Mouse (Mus musculus) neural tube, embryonic 13.5 days (tissue): ENCODE results near the gene Slit3. TPM values are rescaled to one million over a fixed set of nuclear protein-coding genes. Genes with fewer than 3 reads are reported as not detected.

Experiments
- ATAC-seq: fragments of 200-750 bp; cut with Nextera tagmentation; 2 replicates; pipeline ENCODE4 v1.8.0; 2017; ENCODE audit warnings: low read depth, mild to moderate bottlenecking, moderate TSS enrichment, moderate library complexity
- H3K27ac ChIP-seq: fragments of 300-500 bp; sonication (generic); replicated peaks from 2 replicates; pipeline ENCODE4 v1.5.1; 2015; ENCODE audit warnings: moderate library complexity, mild to moderate bottlenecking, inconsistent platforms
- H3K27me3 ChIP-seq: fragments of 300-500 bp; sonication (generic); 2 replicates; pipeline ENCODE4 v1.6.1; 2015; ENCODE audit warnings: mild to moderate bottlenecking, inconsistent platforms
- H3K36me3 ChIP-seq: fragments of 300-500 bp; sonication (generic); 2 replicates; pipeline ENCODE4 v1.6.1; 2015; ENCODE audit warnings: mild to moderate bottlenecking, inconsistent platforms
- H3K4me1 ChIP-seq: fragments of 300-500 bp; sonication (generic); replicated peaks from 2 replicates; pipeline ENCODE4 v1.6.1; 2015; ENCODE audit warnings: inconsistent platforms
- H3K4me2 ChIP-seq: fragments of 300-500 bp; sonication (generic); 2 replicates; pipeline ENCODE4 v1.6.1; 2015; ENCODE audit warnings: inconsistent platforms, mild to moderate bottlenecking, moderate library complexity
- H3K4me3 ChIP-seq: fragments of 300-500 bp; sonication (generic); 2 replicates; pipeline ENCODE4 v1.5.1; 2015; ENCODE audit warnings: mild to moderate bottlenecking, inconsistent platforms
- H3K9ac ChIP-seq: fragments of 300-500 bp; sonication (generic); 2 replicates; pipeline ENCODE4 v1.6.1; 2015; ENCODE audit warnings: moderate library complexity, mild to moderate bottlenecking, inconsistent platforms
- H3K9me3 ChIP-seq: fragments of 300-500 bp; sonication (generic); 2 replicates; pipeline ENCODE4 v1.6.1; 2016; ENCODE audit warnings: inconsistent platforms
- WGBS: fragments of 180-500 bp; shearing (Covaris S2); methylation state at CpG from one replicate; pipeline ENCODE4 v1.1.7; 2015; 5-methylcytosine and 5-hydroxymethylcytosine counted together
- polyA plus RNA-seq: library from polyadenylated mRNA; unstranded; fragments of >200 nt; fragmentation: Nextera tagmentation; extraction: Ambion mirVana; gene quantifications from 2 replicates; pipeline ENCODE4 v1.2.1, GENCODE M21; 2015

Slit3 gene
- polyA plus RNA-seq, result 31.2 and 38.8 TPM in 2 replicates

- peaks cover 33% of the 10 kb centered on the region for H3K4me1 ChIP-seq
- ATAC-seq, result peak; percentile 57
- peak within 1 kb of the TSS; percentile 95 for H3K4me2 ChIP-seq
- H3K9ac ChIP-seq, result peak within 1 kb of the TSS; percentile 76
- H3K36me3 ChIP-seq, result no peaks in the 10 kb centered on the region
- peak within 1 kb of the TSS; percentile 23; the same call in 1 of the 2 replicates for H3K27ac ChIP-seq
- H3K4me3 ChIP-seq, result peak within 1 kb of the TSS; percentile 65
- peaks cover 86% of the 10 kb centered on the region for H3K27me3 ChIP-seq
- no peaks in the 10 kb centered on the region for H3K9me3 ChIP-seq
- WGBS, result under 1% methylated on average over 58 of the region's 75 CpGs
Observed at GRCm38 (mm10) chr11:35120894-35121610, at the start of gene Slit3. TSS of gene Slit3 (plus strand) at chr11:35121224.

DNA sequence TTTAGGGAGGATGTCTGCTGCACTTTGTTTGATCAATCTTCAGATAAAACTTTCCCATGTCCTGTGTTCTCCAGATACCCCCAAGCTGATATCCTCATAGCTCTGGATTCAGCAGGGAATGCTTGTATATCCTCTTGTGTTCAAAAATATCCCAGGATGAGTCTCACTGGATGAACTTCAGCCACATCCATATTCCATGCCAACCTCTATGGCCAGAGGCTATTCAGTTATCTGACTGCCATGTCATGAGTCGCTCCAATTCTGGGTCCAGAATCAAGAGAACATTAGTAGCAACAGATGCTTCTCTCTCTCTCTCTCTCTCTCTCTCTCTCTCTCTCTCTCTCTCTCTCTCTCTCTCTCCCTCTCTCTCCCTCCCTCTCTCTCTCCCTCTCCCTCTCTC, 49.6 kb upstream of the Slit3 start:
- H3K9me3 ChIP-seq, result no peaks in the 10 kb centered on the region
- H3K4me3 ChIP-seq, result no peak overlapping the region
- no peak for ATAC-seq
- no peak overlapping the region for H3K27ac ChIP-seq
- H3K36me3 ChIP-seq, result no peaks in the 10 kb centered on the region
- H3K4me2 ChIP-seq, result no peak overlapping the region
- H3K9ac ChIP-seq, result no peak overlapping the region
- 86% methylated on average over 1 of the region's 1 CpGs for WGBS
- H3K27me3 ChIP-seq, result no peaks in the 10 kb centered on the region
- H3K4me1 ChIP-seq, result 0 out of 2 replicates have a peak, but pooled peaks cover 5% of the 10 kb centered on the region

DNA sequence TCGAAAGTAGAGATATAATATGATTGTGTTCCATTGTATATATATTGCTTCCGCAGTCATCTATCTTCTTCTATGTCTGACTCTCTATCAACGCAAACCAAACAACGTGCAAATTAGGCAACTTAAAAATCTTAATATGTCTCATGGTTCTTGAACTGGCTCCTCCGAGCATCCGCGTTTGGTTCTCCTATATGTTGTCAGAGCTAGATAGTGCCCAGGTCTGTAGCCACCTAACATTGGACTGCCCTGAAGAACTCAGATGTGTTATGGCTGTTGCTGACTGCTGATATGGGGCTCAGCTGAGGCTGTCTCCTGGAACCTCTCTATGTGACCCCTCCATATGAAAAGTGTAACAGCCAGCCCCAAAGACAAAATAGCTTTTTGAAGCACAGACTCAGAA, 45.6 kb upstream of the Slit3 start:
- Histone ChIP-seq H3K4me1 (peaks cover 7% of the 10 kb centered on the region), H3K4me2 (no peak overlapping the region), H3K27me3 (no peaks in the 10 kb centered on the region), H3K9ac (no peak overlapping the region), H3K4me3 (no peak overlapping the region), H3K9me3 (no peaks in the 10 kb centered on the region), H3K36me3 (no peaks in the 10 kb centered on the region), H3K27ac (no peak overlapping the region)
- 97% methylated on average over 7 of the region's 7 CpGs for whole genome bisulfite sequencing
- no peak for ATAC-seq

GRCm38 (mm10) chr11:35080451-35081125, 40.4 kb upstream of the Slit3 start:
- no peaks in the 10 kb centered on the region for H3K9me3 ChIP-seq
- peaks cover 13% of the 10 kb centered on the region for H3K4me1 ChIP-seq
- peak; percentile 65; the same call in 1 of the 2 replicates for ATAC-seq
- H3K9ac ChIP-seq, result peak overlapping the region; percentile 17; the same call in 1 of the 2 replicates
- H3K27ac ChIP-seq, result peak overlapping the region; percentile 46
- H3K27me3 ChIP-seq, result no peaks in the 10 kb centered on the region; the same call in 1 of the 2 replicates
- 24% methylated on average over 8 of the region's 8 CpGs for WGBS
- no peaks in the 10 kb centered on the region for H3K36me3 ChIP-seq
- no peak overlapping the region for H3K4me3 ChIP-seq
- no peak overlapping the region for H3K4me2 ChIP-seq

- no peak for ATAC-seq
- Histone ChIP-seq H3K27ac (no peak overlapping the region), H3K27me3 (no peaks in the 10 kb centered on the region; the same call in 1 of the 2 replicates), H3K4me1 (peaks cover 19% of the 10 kb centered on the region), H3K9me3 (no peaks in the 10 kb centered on the region), H3K9ac (no peak overlapping the region), H3K4me3 (no peak overlapping the region), H3K36me3 (no peaks in the 10 kb centered on the region), H3K4me2 (no peak overlapping the region)
- WGBS, result 93% methylated on average over 3 of the region's 3 CpGs
Observed at GRCm38 (mm10) chr11:35082297-35082696, 38.7 kb upstream of the Slit3 start.

GRCm38 (mm10) chr11:35083049-35083448, 38.0 kb upstream of the Slit3 start:
- Histone ChIP-seq H3K4me2 (no peak overlapping the region), H3K9ac (no peak overlapping the region), H3K9me3 (no peaks in the 10 kb centered on the region), H3K27ac (no peak overlapping the region), H3K4me3 (no peak overlapping the region), H3K27me3 (no peaks in the 10 kb centered on the region; the same call in 1 of the 2 replicates), H3K4me1 (peaks cover 19% of the 10 kb centered on the region), H3K36me3 (no peaks in the 10 kb centered on the region)
- WGBS, result 75% methylated on average over 6 of the region's 6 CpGs
- ATAC-seq, result no peak

DNA sequence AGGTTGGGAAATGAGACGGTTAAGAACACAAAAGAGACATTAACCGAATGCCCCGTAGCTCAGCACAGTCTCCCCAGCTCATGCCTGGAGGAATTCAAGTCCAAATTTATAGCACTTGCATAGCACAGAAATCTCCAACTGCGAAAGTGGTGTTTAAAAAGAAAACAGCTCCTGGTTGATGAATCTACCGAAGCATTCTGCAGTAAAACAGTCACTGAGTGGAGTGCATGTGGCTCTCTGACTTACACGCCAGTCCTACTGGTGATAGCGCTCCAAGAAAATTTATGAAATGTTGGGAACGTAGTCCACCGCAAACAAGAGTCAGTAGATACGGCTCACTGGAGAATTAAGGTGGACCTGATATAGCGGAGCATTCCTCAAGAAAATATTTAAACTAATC, 35.7 kb upstream of the Slit3 start:
- Histone ChIP-seq H3K27me3 (no peaks in the 10 kb centered on the region; the same call in 1 of the 2 replicates), H3K4me1 (peaks cover 18% of the 10 kb centered on the region), H3K4me3 (no peak overlapping the region), H3K36me3 (no peaks in the 10 kb centered on the region), H3K9ac (no peak overlapping the region), H3K4me2 (no peak overlapping the region), H3K9me3 (no peaks in the 10 kb centered on the region), H3K27ac (no peak overlapping the region)
- 57% methylated on average over 11 of the region's 11 CpGs for WGBS
- ATAC-seq, result no peak

GRCm38 (mm10) chr11:35086029-35086428, 35.0 kb upstream of the Slit3 start:
- 32% methylated on average over 5 of the region's 5 CpGs for WGBS
- peaks cover 11% of the 10 kb centered on the region for H3K4me1 ChIP-seq
- no peak overlapping the region for H3K4me3 ChIP-seq
- no peaks in the 10 kb centered on the region for H3K36me3 ChIP-seq
- H3K27me3 ChIP-seq, result no peaks in the 10 kb centered on the region; the same call in 1 of the 2 replicates
- no peak overlapping the region for H3K9ac ChIP-seq
- no peak overlapping the region for H3K4me2 ChIP-seq
- no peak for ATAC-seq
- no peak overlapping the region for H3K27ac ChIP-seq
- no peaks in the 10 kb centered on the region for H3K9me3 ChIP-seq

DNA sequence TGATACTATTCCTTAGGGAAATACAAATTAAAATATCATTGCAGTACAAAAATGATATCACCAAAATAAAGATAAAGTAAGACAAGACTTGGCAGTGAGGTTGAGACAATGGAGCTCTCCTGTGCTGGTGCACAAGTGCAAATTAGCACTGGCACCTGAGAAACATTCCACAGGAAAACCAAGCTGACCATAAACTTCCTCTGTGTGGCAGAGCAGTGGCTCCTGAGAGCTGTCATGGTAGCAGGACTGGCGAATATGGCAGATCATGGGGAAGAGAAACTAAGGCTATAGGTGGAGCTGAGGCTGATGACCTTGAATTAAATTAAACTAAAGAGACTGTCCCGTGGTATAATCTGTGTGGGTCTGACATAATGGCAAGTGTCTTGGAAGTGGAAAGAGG, 33.6 kb upstream of the Slit3 start:
- Histone ChIP-seq H3K27me3 (no peaks in the 10 kb centered on the region), H3K36me3 (no peaks in the 10 kb centered on the region), H3K27ac (no peak overlapping the region), H3K9ac (no peak overlapping the region), H3K4me2 (no peak overlapping the region), H3K4me3 (no peak overlapping the region), H3K4me1 (0 out of 2 replicates have a peak, but pooled peaks cover 6% of the 10 kb centered on the region), H3K9me3 (no peaks in the 10 kb centered on the region)
- ATAC-seq, result no peak
- 84% methylated on average over 2 of the region's 2 CpGs for WGBS

GRCm38 (mm10) chr11:35088136-35088535, 32.9 kb upstream of the Slit3 start:
- H3K9me3 ChIP-seq, result no peaks in the 10 kb centered on the region
- no peak overlapping the region for H3K4me3 ChIP-seq
- H3K27ac ChIP-seq, result no peak overlapping the region
- no peaks in the 10 kb centered on the region for H3K27me3 ChIP-seq
- H3K36me3 ChIP-seq, result no peaks in the 10 kb centered on the region
- ATAC-seq, result no peak
- no peak overlapping the region for H3K9ac ChIP-seq
- WGBS, result 80% methylated on average over 1 of the region's 1 CpGs
- no peak overlapping the region for H3K4me2 ChIP-seq
- H3K4me1 ChIP-seq, result 0 out of 2 replicates have a peak, but pooled peaks cover 6% of the 10 kb centered on the region

DNA sequence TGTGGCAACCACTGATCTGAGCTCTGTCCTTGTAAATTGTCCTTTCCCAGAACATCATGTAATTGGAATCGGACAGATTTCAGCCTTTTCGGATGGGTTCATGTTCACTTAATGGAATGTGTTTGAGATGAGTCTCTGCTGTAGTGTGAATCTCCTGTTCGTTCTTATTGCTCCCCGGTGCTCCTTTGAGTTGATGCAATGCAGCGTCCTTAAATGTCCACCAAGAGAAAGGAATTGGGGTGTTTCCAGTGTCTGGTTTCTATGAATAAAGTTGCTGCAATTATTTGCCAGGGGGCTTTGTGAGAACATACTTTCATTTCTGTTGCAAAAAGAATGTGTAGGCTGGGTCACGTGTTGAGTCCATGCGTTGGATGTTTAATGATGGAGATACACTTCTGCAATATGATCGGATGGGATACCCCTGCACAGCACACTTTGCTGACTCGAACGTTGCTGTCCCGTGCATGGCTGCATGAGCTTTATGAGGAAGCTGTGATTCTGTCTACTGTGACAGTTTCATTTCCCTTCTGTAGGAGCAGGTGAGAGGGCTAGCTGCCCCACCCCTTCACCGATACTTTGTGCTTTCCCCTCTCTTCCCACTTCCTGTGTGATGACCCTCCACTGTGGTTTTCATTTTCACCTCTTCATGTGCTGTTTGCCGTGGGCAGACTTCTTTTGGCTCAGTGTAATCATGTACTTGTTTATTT, 30.2 kb upstream of the Slit3 start:
- H3K9me3 ChIP-seq, result no peaks in the 10 kb centered on the region
- no peak overlapping the region for H3K9ac ChIP-seq
- 0 out of 2 replicates have a peak, but pooled peaks cover 4% of the 10 kb centered on the region for H3K4me1 ChIP-seq
- no peak for ATAC-seq
- H3K4me3 ChIP-seq, result no peak overlapping the region
- H3K27me3 ChIP-seq, result no peaks in the 10 kb centered on the region
- 89% methylated on average over 13 of the region's 13 CpGs for WGBS
- H3K36me3 ChIP-seq, result no peaks in the 10 kb centered on the region
- H3K27ac ChIP-seq, result no peak overlapping the region
- H3K4me2 ChIP-seq, result no peak overlapping the region

GRCm38 (mm10) chr11:35096538-35096937, 24.5 kb upstream of the Slit3 start:
- WGBS, result 64% methylated on average over 5 of the region's 5 CpGs
- no peaks in the 10 kb centered on the region for H3K27me3 ChIP-seq
- no peak overlapping the region for H3K27ac ChIP-seq
- no peak for ATAC-seq
- H3K36me3 ChIP-seq, result no peaks in the 10 kb centered on the region
- no peaks in the 10 kb centered on the region for H3K9me3 ChIP-seq
- H3K4me3 ChIP-seq, result no peak overlapping the region
- H3K4me2 ChIP-seq, result no peak overlapping the region
- H3K4me1 ChIP-seq, result no peaks in the 10 kb centered on the region
- H3K9ac ChIP-seq, result no peak overlapping the region
